Mouse (Mus musculus) 416B (cell line): Measurements from ENCODE around the gene Sdk2.
A peak's percentile ranks its signal among the peaks of the same experiment; 100 is the strongest.

ENCODE experiments used
- DNase-seq: peaks from one replicate; pipeline ENCODE4 v3.0.0; 2011; ENCODE audit warnings: low read depth

Gene Sdk2

DNA sequence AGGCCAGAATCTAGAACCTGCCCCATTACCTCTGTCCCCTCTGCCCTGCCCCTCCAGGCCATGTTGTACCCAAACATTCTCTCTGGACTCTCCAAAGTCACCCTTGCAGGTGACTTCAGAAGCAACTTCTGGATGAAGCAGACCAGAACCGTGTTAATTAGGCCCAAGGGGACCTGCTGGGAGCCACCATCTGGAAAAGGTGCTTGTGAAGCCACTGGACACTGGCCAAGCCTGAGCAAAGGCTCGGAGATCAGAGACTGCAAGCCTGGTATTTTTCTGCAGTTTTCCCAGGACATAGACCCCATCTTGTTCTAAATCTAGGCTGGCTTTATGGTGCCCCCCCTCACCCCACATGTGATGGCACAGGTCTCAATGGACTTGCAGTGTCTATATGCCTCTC lies 138.0 kb downstream of the Sdk2 start:
- no peak for DNase-seq

- DNase-seq = no peak
Observed at GRCm38 (mm10) chr11:113928291-113928690, 138.6 kb downstream of the Sdk2 start.

- DNase-seq = no peak
Observed at GRCm38 (mm10) chr11:113927826-113928225, 139.0 kb downstream of the Sdk2 start.

- no peak for DNase-seq
Observed at GRCm38 (mm10) chr11:113927231-113927630, 139.6 kb downstream of the Sdk2 start.

DNA sequence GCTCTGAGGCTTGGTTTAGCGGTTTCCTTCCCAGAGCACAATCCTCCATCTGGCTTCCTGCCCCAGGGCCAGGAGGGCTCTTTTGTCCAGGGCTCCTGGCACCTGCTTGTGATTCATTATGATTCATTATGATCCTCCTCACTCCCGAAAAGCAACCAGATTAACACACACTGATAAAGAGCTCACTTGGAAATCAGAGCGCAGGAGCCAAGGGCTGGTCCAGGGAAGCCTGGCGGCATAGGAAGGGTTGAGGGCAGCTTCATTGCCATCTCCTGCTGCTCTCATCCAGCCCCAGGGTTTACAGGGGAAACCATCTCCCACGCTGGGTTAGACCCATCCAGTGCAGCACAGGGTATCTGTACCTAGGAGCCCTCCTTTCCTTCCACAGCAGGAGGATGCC lies 143.7 kb downstream of the Sdk2 start:
- DNase-seq = no peak

GRCm38 (mm10) chr11:113903131-113903860 lies 163.6 kb downstream of the Sdk2 start:
- DNase-seq = no peak

DNA sequence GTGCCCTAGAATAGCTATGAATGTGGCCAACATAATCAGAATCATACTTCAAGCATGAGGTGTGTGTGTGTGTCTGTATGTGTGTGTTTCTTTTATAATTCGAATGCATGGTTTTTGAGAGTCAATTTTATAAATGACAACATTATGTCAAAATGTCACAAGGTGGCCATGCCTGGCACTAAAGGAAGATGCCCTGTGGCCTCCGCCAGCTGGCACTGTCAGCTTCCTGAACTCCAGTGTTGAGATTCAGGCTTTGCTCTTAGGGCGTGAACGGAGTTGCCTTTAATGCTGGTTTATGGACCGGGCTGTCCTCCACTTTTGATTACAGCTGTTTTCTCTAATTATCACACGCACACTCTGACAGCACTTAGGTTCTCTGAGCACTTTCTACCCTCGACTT lies 164.9 kb downstream of the Sdk2 start:
- DNase-seq = no peak

- no peak for DNase-seq
Observed at GRCm38 (mm10) chr11:113898671-113899070, 168.2 kb downstream of the Sdk2 start.

DNA sequence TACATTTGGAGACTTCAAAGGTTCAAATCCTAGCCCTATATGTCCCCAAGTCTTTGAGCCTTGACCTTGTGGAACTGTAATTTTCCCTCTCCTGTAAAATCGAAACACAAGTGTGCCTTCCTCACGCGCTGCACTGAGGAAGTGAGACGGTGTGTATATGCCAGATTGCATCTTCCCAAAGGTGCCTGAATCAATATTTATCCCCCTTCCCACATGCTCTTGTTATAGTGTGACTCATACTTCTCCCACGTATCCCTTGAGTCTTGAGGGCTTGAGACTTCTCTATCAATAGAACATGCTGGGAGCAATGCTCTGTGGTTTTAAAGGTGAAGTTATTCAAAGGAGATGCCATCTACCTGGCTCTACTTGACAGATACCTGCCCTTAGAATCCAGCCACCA lies 170.8 kb downstream of the Sdk2 start:
- no peak for DNase-seq

GRCm38 (mm10) chr11:113892924-113893323 lies 173.9 kb downstream of the Sdk2 start:
- DNase-seq = no peak

DNA sequence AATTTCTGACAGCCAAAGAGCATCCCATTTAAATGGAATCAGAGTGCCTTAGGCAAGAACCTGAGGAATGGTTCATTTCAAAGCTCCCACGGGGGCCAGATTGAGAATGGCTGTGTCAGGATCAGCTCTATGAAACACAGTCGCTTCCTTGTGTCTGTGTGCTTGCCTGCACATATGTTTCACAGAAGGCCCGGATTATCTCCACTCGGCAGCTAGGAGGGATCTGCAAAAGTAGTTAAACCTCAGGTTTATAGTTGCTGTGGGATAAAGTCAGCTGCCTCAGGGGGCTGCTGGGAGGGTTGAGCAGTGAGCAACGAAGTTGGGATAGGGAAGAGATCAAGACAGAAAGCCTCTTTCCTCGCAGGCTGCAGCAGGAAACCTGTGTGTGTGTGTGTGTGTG lies 174.8 kb downstream of the Sdk2 start:
- no peak for DNase-seq

DNA sequence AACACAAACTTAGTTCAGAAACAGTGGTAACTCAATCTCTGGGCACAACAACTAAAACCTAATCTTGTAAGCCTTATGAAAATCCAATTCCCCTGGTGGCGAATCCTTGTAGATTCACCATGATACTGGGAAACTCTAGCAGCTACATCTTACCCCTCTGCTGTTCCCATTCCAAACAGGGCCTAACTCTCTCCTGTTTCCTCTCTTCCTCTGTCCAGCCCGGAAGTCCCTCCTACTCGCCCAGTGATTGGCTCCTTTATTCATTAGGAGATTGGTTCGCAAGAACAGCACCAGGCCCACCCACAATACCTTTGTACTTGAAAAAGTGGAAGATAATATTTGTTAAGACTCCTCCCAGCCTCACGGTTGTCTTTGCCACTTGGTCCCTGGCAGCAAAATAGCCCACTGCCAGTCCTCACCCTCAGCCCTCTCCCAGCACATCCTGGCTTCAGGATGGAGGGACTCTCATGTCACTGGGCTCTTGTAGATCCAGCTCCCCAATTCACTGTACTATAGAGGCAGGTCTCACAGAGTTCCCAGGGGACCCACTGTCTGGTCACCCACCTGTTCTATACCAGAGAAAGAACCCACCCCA lies 178.6 kb downstream of the Sdk2 start:
- no peak for DNase-seq

GRCm38 (mm10) chr11:113886299-113886698 lies 180.5 kb downstream of the Sdk2 start:
- no peak for DNase-seq

- DNase-seq = no peak
Observed at GRCm38 (mm10) chr11:113884962-113885361, 181.9 kb downstream of the Sdk2 start.

- DNase-seq = no peak
Observed at GRCm38 (mm10) chr11:113883031-113883430, 183.8 kb downstream of the Sdk2 start.

DNA sequence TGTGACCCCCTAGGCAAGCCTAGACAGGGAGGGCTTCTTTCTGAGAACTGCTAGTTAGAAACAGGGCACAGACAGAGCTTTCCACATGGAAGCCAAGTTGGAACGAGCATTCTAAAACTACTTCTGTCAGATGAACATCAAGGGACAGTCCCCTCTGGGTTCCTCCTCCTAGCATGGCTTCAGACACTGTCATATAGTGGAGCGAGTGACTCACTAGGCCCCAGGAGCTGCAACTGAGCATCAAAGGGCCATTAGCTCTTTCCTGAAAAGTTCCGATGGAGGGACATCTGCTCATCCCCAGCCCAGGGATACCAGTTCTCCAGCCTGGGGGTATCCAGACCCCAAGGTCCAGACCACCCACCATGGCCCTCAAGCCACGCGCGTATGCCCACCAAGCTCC lies 185.0 kb downstream of the Sdk2 start:
- no peak for DNase-seq

GRCm38 (mm10) chr11:113867066-113867465 lies 199.8 kb downstream of the Sdk2 start:
- DNase-seq = no peak

GRCm38 (mm10) chr11:113865627-113866026 lies 201.2 kb downstream of the Sdk2 start:
- DNase-seq = peak; percentile 79

GRCm38 (mm10) chr11:113863408-113863807 lies 203.4 kb downstream of the Sdk2 start:
- DNase-seq = peak; percentile 27

DNA sequence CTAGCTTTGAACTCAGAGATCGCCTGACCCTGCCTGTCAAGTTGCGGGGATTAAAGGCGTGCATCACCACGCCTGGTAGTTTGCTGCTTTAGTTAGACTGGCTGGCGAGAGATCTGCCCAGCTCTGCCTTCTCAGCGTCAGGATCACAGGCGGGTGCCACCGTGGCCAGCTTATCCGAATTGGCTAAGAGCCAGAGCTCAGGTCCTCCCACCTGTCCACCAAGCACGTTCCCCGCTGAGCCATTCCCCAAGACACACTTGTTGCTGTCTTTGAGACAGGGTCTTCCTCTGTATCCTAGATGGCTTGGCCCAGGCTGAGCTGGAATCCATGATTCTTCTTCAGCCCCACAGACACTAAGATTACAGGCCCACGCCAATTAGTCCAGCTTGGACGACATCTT lies 211.2 kb downstream of the Sdk2 start:
- no peak for DNase-seq

- DNase-seq = no peak
Observed at GRCm38 (mm10) chr11:113851750-113852149, 215.1 kb downstream of the Sdk2 start.

GRCm38 (mm10) chr11:113849322-113849721 lies 217.5 kb downstream of the Sdk2 start:
- no peak for DNase-seq

- no peak for DNase-seq
Observed at GRCm38 (mm10) chr11:113843920-113844319, 222.9 kb downstream of the Sdk2 start.

GRCm38 (mm10) chr11:113842879-113843278 lies 224.0 kb downstream of the Sdk2 start:
- DNase-seq = no peak
